Mouse (Mus musculus): ENCODE results near the gene Wdr66. TPM values are rescaled to one million over a fixed set of nuclear protein-coding genes. Genes with fewer than 3 reads are reported as not detected.

Wdr66 gene
- polyA plus RNA-seq, 1 experiment = 46.7 TPM

DNA sequence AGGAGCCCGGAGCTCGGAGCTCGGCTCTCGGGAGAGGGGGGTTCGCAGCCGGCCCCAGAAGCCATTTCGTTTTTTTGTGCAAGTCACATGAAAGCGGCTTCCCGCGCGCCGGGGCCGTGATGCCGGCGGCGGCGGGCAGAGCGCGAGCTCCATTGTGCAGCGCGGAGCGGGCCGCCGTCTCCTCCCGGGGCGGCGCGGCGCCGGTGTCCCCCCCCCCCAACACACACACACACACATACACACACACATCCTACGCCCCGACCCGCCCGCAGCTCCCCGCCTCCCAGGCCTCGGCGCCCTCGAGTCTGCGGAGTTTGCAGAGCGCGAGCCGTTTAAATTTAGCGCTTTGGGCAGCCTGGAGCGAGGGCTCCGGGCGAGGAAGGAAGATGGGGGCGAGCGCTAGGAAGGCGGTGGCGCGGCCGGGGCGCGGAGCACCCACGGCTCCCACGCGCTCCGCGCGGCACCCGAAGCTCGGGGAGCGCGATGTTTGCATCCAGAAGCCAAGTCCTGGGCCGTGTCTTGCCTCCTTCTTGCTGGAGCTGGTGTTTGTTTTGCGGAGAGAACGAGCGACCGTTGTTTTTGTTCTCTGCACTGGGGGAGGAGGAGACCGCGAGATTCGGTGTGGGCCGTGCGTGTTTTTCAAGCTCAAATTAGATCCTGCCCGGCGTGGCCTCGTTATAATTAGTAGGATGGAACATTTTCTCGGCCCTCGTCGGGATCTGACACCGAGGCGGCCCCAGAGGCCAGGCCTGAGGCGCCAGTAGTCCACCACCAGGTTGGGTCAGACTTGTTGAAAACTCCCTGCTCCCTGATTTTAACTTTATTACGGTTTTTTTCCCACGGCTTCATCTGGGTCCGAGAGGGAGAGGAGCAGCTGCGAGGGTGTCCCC is 93.3 kb downstream of the Wdr66 start:
- peaks cover 26% of the 10 kb centered on the region for H3K4me1 ChIP-seq (ENCODE audit: control insufficient read depth, insufficient read depth, low read length)
- H3K4me3 ChIP-seq (ENCODE audit: control insufficient read depth, low read depth, low read length) = peak overlapping the region; percentile 86
- no peaks in the 10 kb centered on the region for H3K36me3 ChIP-seq (ENCODE audit: control insufficient read depth, insufficient read depth, low read length)
- peak overlapping the region; percentile 61; the same call in 1 of the 2 replicates for H3K27ac ChIP-seq (ENCODE audit: control insufficient read depth, insufficient read depth, low read depth, low read length)
- TF ChIP-seq CTCF (IDR thresholded peaks at IDR 0.05; ENCODE audit: control insufficient read depth, insufficient read depth, insufficient replicate concordance, low read depth, low read length) (no peak), POLR2A (IDR thresholded peaks at IDR 0.05; ENCODE audit: control insufficient read depth, low read depth, low read length) (no peak)
- peaks cover 2% of the 10 kb centered on the region; the same call in 1 of the 2 replicates for H3K27me3 ChIP-seq (ENCODE audit: control insufficient read depth, insufficient read depth, low read length)

DNA sequence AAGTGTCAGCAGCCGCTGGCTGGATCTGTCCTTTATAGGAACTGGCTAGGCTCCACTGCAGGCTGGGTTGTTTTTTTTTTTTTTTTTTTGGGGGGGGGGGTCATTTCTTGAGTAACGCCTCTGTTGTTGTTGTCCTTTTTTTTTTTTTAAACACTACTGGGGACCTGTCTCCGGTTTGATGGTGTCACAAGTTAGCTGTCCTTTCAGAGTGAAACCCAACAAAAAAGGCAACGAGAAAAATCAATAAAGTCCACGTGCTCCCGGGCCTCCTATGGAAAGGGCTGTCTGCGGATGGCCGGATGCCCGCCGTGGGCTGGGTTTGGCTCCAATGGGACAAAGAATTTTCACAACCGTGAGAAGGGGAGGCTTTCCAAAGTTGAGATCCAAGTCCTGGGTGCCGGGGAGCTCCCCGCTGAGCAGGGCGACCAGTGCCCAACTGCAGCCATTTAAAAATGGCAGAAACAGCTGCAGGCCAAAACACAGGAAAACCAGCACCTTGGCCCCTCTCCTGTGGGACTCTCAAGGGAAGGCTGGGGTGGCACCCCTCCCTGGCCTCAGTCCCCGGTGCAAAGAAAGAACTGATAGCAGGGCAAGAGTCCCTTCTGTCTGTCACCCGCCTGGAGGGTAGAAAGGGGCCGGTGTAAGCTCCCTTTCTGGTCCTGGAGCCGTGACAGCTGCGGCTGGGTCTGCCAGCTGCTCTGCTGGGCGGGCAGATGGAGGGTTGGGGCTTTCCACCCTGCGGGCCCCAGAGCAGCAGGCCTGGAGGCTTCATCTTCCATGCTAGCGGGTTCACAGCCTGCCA is 94.2 kb downstream of the Wdr66 start:
- peaks cover 2% of the 10 kb centered on the region; the same call in 1 of the 2 replicates for H3K27me3 ChIP-seq (ENCODE audit: control insufficient read depth, insufficient read depth, low read length)
- no peak overlapping the region for H3K27ac ChIP-seq (ENCODE audit: control insufficient read depth, insufficient read depth, low read depth, low read length)
- peaks cover 26% of the 10 kb centered on the region for H3K4me1 ChIP-seq (ENCODE audit: control insufficient read depth, insufficient read depth, low read length)
- no peak for TF ChIP-seq CTCF (IDR thresholded peaks at IDR 0.05; ENCODE audit: control insufficient read depth, insufficient read depth, insufficient replicate concordance, low read depth, low read length)
- no peak for TF ChIP-seq POLR2A (IDR thresholded peaks at IDR 0.05; ENCODE audit: control insufficient read depth, low read depth, low read length)
- H3K4me3 ChIP-seq (ENCODE audit: control insufficient read depth, low read depth, low read length) = peak overlapping the region; percentile 86; the same call in 1 of the 2 replicates
- H3K36me3 ChIP-seq (ENCODE audit: control insufficient read depth, insufficient read depth, low read length) = no peaks in the 10 kb centered on the region

DNA sequence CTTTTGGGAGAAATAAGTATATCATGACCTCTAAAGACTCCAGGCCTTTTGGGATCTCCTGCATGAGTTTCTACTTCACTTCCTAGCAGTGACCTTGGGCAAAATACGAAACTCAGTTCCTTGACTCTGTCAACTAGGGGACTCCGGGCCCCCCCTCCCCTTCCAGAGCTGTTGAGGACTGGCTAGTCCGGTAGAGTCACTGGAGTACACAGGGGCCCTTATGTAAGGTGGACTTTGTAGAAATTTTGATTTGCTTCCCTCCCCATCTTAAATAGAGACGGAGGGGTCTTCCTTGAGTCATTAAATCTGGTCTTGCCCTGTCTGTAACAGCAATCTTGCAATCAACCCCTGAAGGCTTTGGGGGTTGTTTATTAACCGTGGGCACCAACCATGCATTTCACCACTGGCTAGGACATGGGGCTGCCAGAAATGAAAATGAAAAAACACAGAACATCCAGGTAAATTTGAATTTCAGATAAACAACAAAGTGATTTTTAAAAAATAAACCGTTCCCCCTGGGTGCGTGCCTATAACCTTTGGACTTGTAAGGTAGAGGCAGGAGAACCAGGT is 94.9 kb downstream of the Wdr66 start:
- Histone ChIP-seq H3K4me1 (ENCODE audit: control insufficient read depth, insufficient read depth, low read length) (peaks cover 26% of the 10 kb centered on the region), H3K27ac (ENCODE audit: control insufficient read depth, insufficient read depth, low read depth, low read length) (no peak overlapping the region), H3K4me3 (ENCODE audit: control insufficient read depth, low read depth, low read length) (no peak overlapping the region), H3K27me3 (ENCODE audit: control insufficient read depth, insufficient read depth, low read length) (peaks cover 2% of the 10 kb centered on the region; the same call in 1 of the 2 replicates), H3K36me3 (ENCODE audit: control insufficient read depth, insufficient read depth, low read length) (no peaks in the 10 kb centered on the region)
- TF ChIP-seq POLR2A (IDR thresholded peaks at IDR 0.05; ENCODE audit: control insufficient read depth, low read depth, low read length) = no peak
- no peak for TF ChIP-seq CTCF (IDR thresholded peaks at IDR 0.05; ENCODE audit: control insufficient read depth, insufficient read depth, insufficient replicate concordance, low read depth, low read length)

DNA sequence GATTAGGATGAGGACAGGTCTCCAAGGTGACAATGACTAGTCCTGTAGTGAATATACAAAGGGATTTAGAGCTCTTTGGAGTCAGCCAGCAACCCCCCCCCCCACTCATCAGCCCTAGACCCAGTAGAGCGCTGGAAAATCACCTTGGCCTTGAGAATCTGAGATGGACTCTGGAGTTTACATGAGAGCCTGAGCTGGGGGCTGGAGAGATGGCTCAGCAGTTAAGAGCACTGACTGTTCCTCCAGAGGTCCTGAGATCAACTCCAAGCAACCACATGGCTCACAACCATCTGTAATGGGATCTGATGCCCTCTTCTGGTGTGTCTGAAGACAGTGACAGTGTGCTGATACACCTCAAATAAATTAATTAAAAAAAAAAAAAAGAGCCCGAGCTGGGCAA is 96.1 kb downstream of the Wdr66 start:
- TF ChIP-seq CTCF (IDR thresholded peaks at IDR 0.05; ENCODE audit: control insufficient read depth, insufficient read depth, insufficient replicate concordance, low read depth, low read length) (no peak), POLR2A (IDR thresholded peaks at IDR 0.05; ENCODE audit: control insufficient read depth, low read depth, low read length) (no peak)
- Histone ChIP-seq H3K27ac (ENCODE audit: control insufficient read depth, insufficient read depth, low read depth, low read length) (no peak overlapping the region), H3K27me3 (ENCODE audit: control insufficient read depth, insufficient read depth, low read length) (peaks cover 2% of the 10 kb centered on the region; the same call in 1 of the 2 replicates), H3K4me1 (ENCODE audit: control insufficient read depth, insufficient read depth, low read length) (peaks cover 26% of the 10 kb centered on the region), H3K36me3 (ENCODE audit: control insufficient read depth, insufficient read depth, low read length) (no peaks in the 10 kb centered on the region), H3K4me3 (ENCODE audit: control insufficient read depth, low read depth, low read length) (no peak overlapping the region)

DNA sequence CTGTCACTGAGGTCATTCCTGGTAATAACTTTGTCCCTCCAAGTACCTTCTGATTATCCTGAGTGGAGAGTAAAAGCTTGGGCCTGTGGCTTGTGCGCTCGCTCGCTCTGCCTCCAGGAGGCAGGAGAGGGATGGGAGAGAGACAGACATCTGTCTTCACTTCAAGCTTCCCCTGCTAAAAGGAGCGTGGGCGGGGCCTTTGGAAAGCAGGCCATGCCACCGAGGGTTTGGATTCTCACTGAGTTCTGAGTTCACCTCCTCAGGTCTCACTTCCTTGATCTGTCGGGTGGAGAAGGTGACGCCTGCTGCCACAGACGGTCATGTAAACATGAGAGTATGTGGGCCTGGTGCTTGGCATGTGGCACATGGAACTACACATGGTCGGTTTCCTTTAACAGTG is 98.5 kb downstream of the Wdr66 start:
- Histone ChIP-seq H3K4me3 (ENCODE audit: control insufficient read depth, low read depth, low read length) (no peak overlapping the region), H3K36me3 (ENCODE audit: control insufficient read depth, insufficient read depth, low read length) (no peaks in the 10 kb centered on the region), H3K27me3 (ENCODE audit: control insufficient read depth, insufficient read depth, low read length) (no peaks in the 10 kb centered on the region; the same call in 1 of the 2 replicates), H3K27ac (ENCODE audit: control insufficient read depth, insufficient read depth, low read depth, low read length) (no peak overlapping the region), H3K4me1 (ENCODE audit: control insufficient read depth, insufficient read depth, low read length) (peaks cover 11% of the 10 kb centered on the region)
- TF ChIP-seq POLR2A (IDR thresholded peaks at IDR 0.05; ENCODE audit: control insufficient read depth, low read depth, low read length) = no peak
- TF ChIP-seq CTCF (IDR thresholded peaks at IDR 0.05; ENCODE audit: control insufficient read depth, insufficient read depth, insufficient replicate concordance, low read depth, low read length) = peak; percentile 5; the same call in 1 of the 2 replicates

DNA sequence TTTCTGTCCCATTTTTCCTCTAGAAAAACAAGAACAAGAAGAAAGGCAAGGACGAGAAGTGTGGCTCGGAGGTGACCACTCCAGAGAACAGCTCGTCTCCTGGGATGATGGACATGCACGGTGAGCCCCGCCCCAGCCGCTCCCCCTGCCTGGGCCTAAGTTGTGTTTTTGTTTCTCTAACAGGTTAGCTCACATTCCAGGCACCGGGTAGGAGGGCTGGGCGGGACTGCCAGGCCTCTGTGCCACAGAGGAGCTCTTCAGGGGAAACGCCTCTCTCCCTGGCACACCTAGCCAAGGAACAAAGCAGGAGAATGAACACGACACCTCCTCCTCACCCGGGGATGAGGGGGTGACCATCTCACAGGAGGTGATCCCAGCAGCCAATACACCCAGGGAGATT is 104.0 kb downstream of the Wdr66 start:
- no peak overlapping the region for H3K27ac ChIP-seq (ENCODE audit: control insufficient read depth, insufficient read depth, low read depth, low read length)
- TF ChIP-seq POLR2A (IDR thresholded peaks at IDR 0.05; ENCODE audit: control insufficient read depth, low read depth, low read length) (no peak), CTCF (IDR thresholded peaks at IDR 0.05; ENCODE audit: control insufficient read depth, insufficient read depth, insufficient replicate concordance, low read depth, low read length) (no peak)
- H3K4me1 ChIP-seq (ENCODE audit: control insufficient read depth, insufficient read depth, low read length) = no peaks in the 10 kb centered on the region
- no peaks in the 10 kb centered on the region for H3K36me3 ChIP-seq (ENCODE audit: control insufficient read depth, insufficient read depth, low read length)
- H3K27me3 ChIP-seq (ENCODE audit: control insufficient read depth, insufficient read depth, low read length) = no peaks in the 10 kb centered on the region
- H3K4me3 ChIP-seq (ENCODE audit: control insufficient read depth, low read depth, low read length) = no peak overlapping the region

Data from testis, adult 2 months (tissue).